Mouse (Mus musculus): ENCODE data around the gene Gpr179. TPM values are rescaled to one million over a fixed set of nuclear protein-coding genes. Genes with fewer than 3 reads are reported as not detected.

Gene Gpr179
- polyA plus RNA-seq, 1 experiment from 2014 or later: 0.08 TPM

- no peaks in the 10 kb centered on the region for H3K27me3 ChIP-seq (ENCODE audit: insufficient read depth, low read length)
- H3K27ac ChIP-seq (ENCODE audit: low read depth): no peak overlapping the region
- H3K4me3 ChIP-seq (ENCODE audit: low read depth, low read length): no peak overlapping the region
- H3K36me3 ChIP-seq (ENCODE audit: insufficient read depth): no peaks in the 10 kb centered on the region
- 0 out of 2 replicates have a peak overlapping the region, but pooled peaks have one; percentile 7 for H3K4me2 ChIP-seq
- no peaks in the 10 kb centered on the region; the same call in 1 of the 2 replicates for H3K4me1 ChIP-seq (ENCODE audit: insufficient read depth)
- 19% methylated on average over 17 of the region's 17 CpGs for WGBS
- no peaks in the 10 kb centered on the region for H3K9me3 ChIP-seq (ENCODE audit: low read depth, low read length)
- H3K9ac ChIP-seq: no peak overlapping the region
- peak; percentile 35 for TF ChIP-seq CTCF (IDR thresholded peaks at IDR 0.05; ENCODE audit: low read depth)
- ATAC-seq (ENCODE audit: insufficient read depth) (no peak), DNase-seq (peak; percentile 33)
Measured at GRCm38 (mm10) chr11:97343619-97344018, 8.3 kb downstream of the Gpr179 start.

- WGBS: 26% methylated on average over 8 of the region's 8 CpGs
- H3K4me2 ChIP-seq: no peak overlapping the region
- no peak overlapping the region for H3K4me3 ChIP-seq (ENCODE audit: low read depth, low read length)
- ATAC-seq (ENCODE audit: insufficient read depth): no peak
- DNase-seq: no peak
- peaks cover under 1% of the 10 kb centered on the region for H3K4me1 ChIP-seq (ENCODE audit: insufficient read depth)
- no peak overlapping the region for H3K9ac ChIP-seq
- H3K27ac ChIP-seq (ENCODE audit: low read depth): no peak overlapping the region
- no peaks in the 10 kb centered on the region for H3K27me3 ChIP-seq (ENCODE audit: insufficient read depth, low read length)
- no peaks in the 10 kb centered on the region for H3K9me3 ChIP-seq (ENCODE audit: low read depth, low read length)
- no peaks in the 10 kb centered on the region for H3K36me3 ChIP-seq (ENCODE audit: insufficient read depth)
- no peak for TF ChIP-seq CTCF (IDR thresholded peaks at IDR 0.05; ENCODE audit: low read depth)
Measured at GRCm38 (mm10) chr11:97343175-97343574, 8.7 kb downstream of the Gpr179 start.

- no peak overlapping the region; the same call in 1 of the 2 replicates for H3K4me3 ChIP-seq (ENCODE audit: low read depth, low read length)
- WGBS: 16% methylated on average over 17 of the region's 17 CpGs
- peaks cover 3% of the 10 kb centered on the region for H3K4me1 ChIP-seq (ENCODE audit: insufficient read depth)
- ATAC-seq (ENCODE audit: insufficient read depth): peak; percentile 57; the same call in 1 of the 2 replicates
- H3K9ac ChIP-seq: peak overlapping the region; percentile 27; the same call in 1 of the 2 replicates
- H3K27ac ChIP-seq (ENCODE audit: low read depth): peak overlapping the region; percentile 76
- DNase-seq: peak; percentile 94
- H3K36me3 ChIP-seq (ENCODE audit: insufficient read depth): no peaks in the 10 kb centered on the region
- peaks cover 4% of the 10 kb centered on the region; the same call in 1 of the 2 replicates for H3K27me3 ChIP-seq (ENCODE audit: insufficient read depth, low read length)
- TF ChIP-seq CTCF (IDR thresholded peaks at IDR 0.05; ENCODE audit: low read depth): no peak
- no peaks in the 10 kb centered on the region for H3K9me3 ChIP-seq (ENCODE audit: low read depth, low read length)
- H3K4me2 ChIP-seq: peak overlapping the region; percentile 50
Measured at GRCm38 (mm10) chr11:97338977-97339315, 12.9 kb downstream of the Gpr179 start.

- Histone ChIP-seq H3K9me3 (ENCODE audit: low read depth, low read length) (no peaks in the 10 kb centered on the region), H3K4me1 (ENCODE audit: insufficient read depth) (peaks cover 3% of the 10 kb centered on the region; the same call in 1 of the 2 replicates), H3K9ac (peak overlapping the region; percentile 27; the same call in 1 of the 2 replicates), H3K36me3 (ENCODE audit: insufficient read depth) (no peaks in the 10 kb centered on the region), H3K4me2 (peak overlapping the region; percentile 50), H3K27me3 (ENCODE audit: insufficient read depth, low read length) (peaks cover 4% of the 10 kb centered on the region; the same call in 1 of the 2 replicates), H3K27ac (ENCODE audit: low read depth) (peak overlapping the region; percentile 76), H3K4me3 (ENCODE audit: low read depth, low read length) (no peak overlapping the region; the same call in none of the 2 replicates)
- ATAC-seq (ENCODE audit: insufficient read depth) (peak; percentile 81), DNase-seq (peak; percentile 53)
- 27% methylated on average over 21 of the region's 21 CpGs for WGBS
- TF ChIP-seq CTCF (IDR thresholded peaks at IDR 0.05; ENCODE audit: low read depth): no peak
Measured at GRCm38 (mm10) chr11:97338302-97338976, 13.4 kb downstream of the Gpr179 start.

- 79% methylated on average over 12 of the region's 12 CpGs for WGBS
- ATAC-seq (ENCODE audit: insufficient read depth) (no peak), DNase-seq (no peak)
- no peaks in the 10 kb centered on the region for H3K9me3 ChIP-seq (ENCODE audit: low read depth, low read length)
- no peaks in the 10 kb centered on the region for H3K36me3 ChIP-seq (ENCODE audit: insufficient read depth)
- H3K27me3 ChIP-seq (ENCODE audit: insufficient read depth, low read length): peaks cover 4% of the 10 kb centered on the region; the same call in 1 of the 2 replicates
- peaks cover 3% of the 10 kb centered on the region; the same call in 1 of the 2 replicates for H3K4me1 ChIP-seq (ENCODE audit: insufficient read depth)
- H3K27ac ChIP-seq (ENCODE audit: low read depth): no peak overlapping the region
- H3K4me2 ChIP-seq: no peak overlapping the region
- peak; percentile 10; the same call in 1 of the 2 replicates for TF ChIP-seq CTCF (IDR thresholded peaks at IDR 0.05; ENCODE audit: low read depth)
- H3K9ac ChIP-seq: no peak overlapping the region
- H3K4me3 ChIP-seq (ENCODE audit: low read depth, low read length): no peak overlapping the region
Measured at GRCm38 (mm10) chr11:97337363-97337762, 14.5 kb downstream of the Gpr179 start.

- Histone ChIP-seq H3K4me2 (no peak overlapping the region), H3K27me3 (ENCODE audit: insufficient read depth, low read length) (peaks cover 4% of the 10 kb centered on the region; the same call in 1 of the 2 replicates), H3K4me1 (ENCODE audit: insufficient read depth) (peaks cover 3% of the 10 kb centered on the region; the same call in 1 of the 2 replicates), H3K9me3 (ENCODE audit: low read depth, low read length) (no peaks in the 10 kb centered on the region), H3K36me3 (ENCODE audit: insufficient read depth) (0 out of 2 replicates have a peak, but pooled peaks cover under 1% of the 10 kb centered on the region), H3K4me3 (ENCODE audit: low read depth, low read length) (no peak overlapping the region), H3K27ac (ENCODE audit: low read depth) (no peak overlapping the region), H3K9ac (no peak overlapping the region)
- no peak for DNase-seq
- TF ChIP-seq CTCF (IDR thresholded peaks at IDR 0.05; ENCODE audit: low read depth): no peak
- no peak for ATAC-seq (ENCODE audit: insufficient read depth)
- WGBS: 59% methylated on average over 14 of the region's 14 CpGs
Measured at GRCm38 (mm10) chr11:97336751-97337345, 15.0 kb downstream of the Gpr179 start.

GRCm38 (mm10) chr11:97336238-97336637 is 15.6 kb downstream of the Gpr179 start:
- H3K4me2 ChIP-seq: no peak overlapping the region
- H3K27me3 ChIP-seq (ENCODE audit: insufficient read depth, low read length): peaks cover 4% of the 10 kb centered on the region; the same call in 1 of the 2 replicates
- H3K4me1 ChIP-seq (ENCODE audit: insufficient read depth): peaks cover 3% of the 10 kb centered on the region; the same call in 1 of the 2 replicates
- H3K9me3 ChIP-seq (ENCODE audit: low read depth, low read length): no peaks in the 10 kb centered on the region
- H3K9ac ChIP-seq: no peak overlapping the region
- H3K4me3 ChIP-seq (ENCODE audit: low read depth, low read length): no peak overlapping the region
- no peak for TF ChIP-seq CTCF (IDR thresholded peaks at IDR 0.05; ENCODE audit: low read depth)
- ATAC-seq (ENCODE audit: insufficient read depth) (no peak), DNase-seq (no peak)
- no peak overlapping the region for H3K27ac ChIP-seq (ENCODE audit: low read depth)
- 0 out of 2 replicates have a peak, but pooled peaks cover 6% of the 10 kb centered on the region for H3K36me3 ChIP-seq (ENCODE audit: insufficient read depth)
- 40% methylated on average over 6 of the region's 6 CpGs for WGBS
